Mouse (Mus musculus): ENCODE measurements around the gene Egflam.

Gene Egflam

GRCm38 (mm10) chr15:7173776-7174175 is 224.4 kb downstream of the Egflam start:
- no peak for DNase-seq (ENCODE audit: low read depth, low spot score)

GRCm38 (mm10) chr15:7173346-7173745 is 224.8 kb downstream of the Egflam start:
- no peak for DNase-seq (ENCODE audit: low read depth, low spot score)

GRCm38 (mm10) chr15:7172875-7173274 is 225.3 kb downstream of the Egflam start:
- DNase-seq (ENCODE audit: low read depth, low spot score) = no peak

GRCm38 (mm10) chr15:7167906-7168532 is 230.2 kb downstream of the Egflam start:
- DNase-seq (ENCODE audit: low read depth, low spot score) = no peak

GRCm38 (mm10) chr15:7167238-7167905 is 230.8 kb downstream of the Egflam start:
- DNase-seq (ENCODE audit: low read depth, low spot score) = no peak

- no peak for DNase-seq (ENCODE audit: low read depth, low spot score)
Measured at GRCm38 (mm10) chr15:7166735-7167134, 231.5 kb downstream of the Egflam start.

- no peak for DNase-seq (ENCODE audit: low read depth, low spot score)
Measured at GRCm38 (mm10) chr15:7163851-7164250, 234.3 kb downstream of the Egflam start.

- DNase-seq (ENCODE audit: low read depth, low spot score) = no peak
Measured at GRCm38 (mm10) chr15:7160321-7160720, 237.9 kb downstream of the Egflam start.

- DNase-seq (ENCODE audit: low read depth, low spot score) = no peak
Measured at GRCm38 (mm10) chr15:7159869-7160268, 238.3 kb downstream of the Egflam start.

GRCm38 (mm10) chr15:7157658-7158057 is 240.5 kb downstream of the Egflam start:
- no peak for DNase-seq (ENCODE audit: low read depth, low spot score)
